Mouse (Mus musculus) hindbrain, embryonic 15.5 days (tissue): ENCODE data around the gene Cacna1e. TPM values are rescaled to one million over a fixed set of nuclear protein-coding genes. Genes with fewer than 3 reads are reported as not detected.

Source experiments
- ATAC-seq: fragments of 200-750 bp; cut with Nextera tagmentation; 2 replicates; pipeline ENCODE4 v1.8.0; 2017; ENCODE audit warnings: low read depth, moderate number of reproducible peaks, moderate TSS enrichment; ENCODE audit not compliant: low FRiP score
- H3K27ac ChIP-seq: fragments of 300-500 bp; sonication (generic); replicated peaks from 2 replicates; pipeline ENCODE4 v1.5.1; 2015; ENCODE audit warnings: mild to moderate bottlenecking, inconsistent platforms
- H3K27me3 ChIP-seq: fragments of 300-500 bp; sonication (generic); 2 replicates; pipeline ENCODE4 v1.6.1; 2015; ENCODE audit warnings: control low read depth, inconsistent platforms
- H3K36me3 ChIP-seq: fragments of 300-500 bp; sonication (generic); 2 replicates; pipeline ENCODE4 v1.6.1; 2015; ENCODE audit warnings: control low read depth, inconsistent platforms
- H3K4me1 ChIP-seq: fragments of 300-500 bp; sonication (generic); replicated peaks from 2 replicates; pipeline ENCODE4 v1.6.1; 2015; ENCODE audit warnings: control low read depth, inconsistent platforms
- H3K4me2 ChIP-seq: fragments of 300-500 bp; sonication (generic); 2 replicates; pipeline ENCODE4 v1.6.1; 2015; ENCODE audit warnings: moderate library complexity, mild to moderate bottlenecking, inconsistent platforms
- H3K4me3 ChIP-seq: fragments of 300-500 bp; sonication (generic); 2 replicates; pipeline ENCODE4 v1.5.1; 2015; ENCODE audit warnings: mild to moderate bottlenecking, inconsistent platforms
- H3K9ac ChIP-seq: fragments of 300-500 bp; sonication (generic); 2 replicates; pipeline ENCODE4 v1.6.1; 2015; ENCODE audit warnings: inconsistent platforms
- H3K9me3 ChIP-seq: fragments of 300-500 bp; sonication (generic); 2 replicates; pipeline ENCODE4 v1.6.1; 2016; ENCODE audit warnings: control low read depth, inconsistent platforms
- WGBS: fragments of 180-500 bp; shearing (Covaris S2); methylation state at CpG from one replicate; pipeline ENCODE4 v1.1.7; 2015; 5-methylcytosine and 5-hydroxymethylcytosine counted together
- polyA plus RNA-seq: library from polyadenylated mRNA; unstranded; fragments of >200 nt; fragmentation: Nextera tagmentation; extraction: Ambion mirVana; gene quantifications from 2 replicates; pipeline ENCODE4 v1.2.1, GENCODE M21; 2015

Cacna1e gene
- polyA plus RNA-seq, 1 experiment from 2014 or later, result 15.2 TPM

DNA sequence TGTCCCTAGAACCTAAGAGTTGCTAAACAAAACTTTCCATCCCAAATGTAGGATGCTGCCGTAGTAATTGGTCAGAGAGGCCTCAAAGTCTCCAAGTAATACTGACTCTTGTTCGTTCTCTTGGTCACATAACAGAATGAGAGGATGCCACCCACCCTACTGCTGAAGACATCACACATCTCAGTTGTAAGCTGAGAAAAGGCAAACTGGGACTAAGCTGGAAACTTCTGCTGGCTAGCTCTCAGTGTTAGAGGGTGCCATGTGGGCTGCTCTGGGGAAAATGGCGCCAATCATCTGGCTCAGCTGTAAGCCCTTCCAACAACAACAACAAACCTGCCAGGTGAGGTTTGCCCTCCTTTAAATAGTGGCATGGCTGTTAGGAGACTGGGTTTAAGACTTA, 109.8 kb downstream of the Cacna1e start:
- 94% methylated on average over 3 of the region's 3 CpGs for WGBS
- H3K36me3 ChIP-seq, result no peaks in the 10 kb centered on the region
- no peak overlapping the region for H3K4me2 ChIP-seq
- H3K9me3 ChIP-seq, result no peaks in the 10 kb centered on the region
- no peak overlapping the region for H3K4me3 ChIP-seq
- H3K4me1 ChIP-seq, result no peaks in the 10 kb centered on the region
- no peak overlapping the region for H3K9ac ChIP-seq
- no peaks in the 10 kb centered on the region for H3K27me3 ChIP-seq
- no peak for ATAC-seq
- no peak overlapping the region for H3K27ac ChIP-seq

DNA sequence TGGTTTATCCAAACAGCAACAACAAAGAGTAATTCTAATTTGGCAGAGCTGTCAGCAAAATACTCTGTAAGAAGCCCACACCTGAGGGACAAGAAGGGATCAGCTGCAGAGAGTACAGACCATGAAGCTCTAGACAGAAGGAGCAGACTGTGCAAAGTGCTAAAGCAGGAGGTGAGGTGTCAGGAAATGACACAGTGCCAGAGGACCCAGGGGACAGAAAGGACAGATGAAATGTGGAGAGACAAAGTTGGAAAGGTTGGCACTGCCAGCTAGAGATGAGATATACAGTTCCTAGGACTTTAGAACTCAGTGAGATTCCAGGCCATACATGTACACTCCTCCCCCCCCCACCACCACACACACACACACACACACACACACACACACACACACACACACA, 113.2 kb downstream of the Cacna1e start:
- no peak for ATAC-seq
- H3K4me1 ChIP-seq, result no peaks in the 10 kb centered on the region
- H3K4me3 ChIP-seq, result no peak overlapping the region
- no peaks in the 10 kb centered on the region for H3K36me3 ChIP-seq
- no peaks in the 10 kb centered on the region for H3K9me3 ChIP-seq
- no peak overlapping the region for H3K9ac ChIP-seq
- no peak overlapping the region for H3K27ac ChIP-seq
- no peak overlapping the region for H3K4me2 ChIP-seq
- H3K27me3 ChIP-seq, result no peaks in the 10 kb centered on the region

DNA sequence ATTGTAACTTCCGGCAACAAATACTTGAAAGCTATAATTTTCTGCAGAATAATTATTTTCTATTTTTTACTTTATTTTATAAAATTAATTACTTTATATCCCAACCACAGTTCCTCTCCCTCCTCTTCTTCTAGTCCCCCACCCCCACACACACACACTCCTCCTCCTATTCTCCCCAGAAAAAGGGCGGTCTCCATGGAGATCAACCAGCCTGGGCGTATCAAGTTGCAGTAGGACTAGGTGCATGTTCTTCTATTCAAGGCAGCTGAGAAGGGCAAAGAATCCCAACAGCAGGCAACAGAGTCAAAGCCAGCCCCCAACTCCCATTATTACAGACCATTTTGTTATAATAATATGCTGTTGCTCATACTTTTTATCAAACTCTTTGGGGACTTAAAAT, 113.8 kb downstream of the Cacna1e start:
- Histone ChIP-seq H3K36me3 (no peaks in the 10 kb centered on the region), H3K9me3 (no peaks in the 10 kb centered on the region), H3K27me3 (no peaks in the 10 kb centered on the region), H3K4me2 (no peak overlapping the region), H3K27ac (no peak overlapping the region), H3K4me3 (no peak overlapping the region), H3K4me1 (no peaks in the 10 kb centered on the region), H3K9ac (no peak overlapping the region)
- WGBS, result 40% methylated on average over 3 of the region's 3 CpGs
- ATAC-seq, result no peak

DNA sequence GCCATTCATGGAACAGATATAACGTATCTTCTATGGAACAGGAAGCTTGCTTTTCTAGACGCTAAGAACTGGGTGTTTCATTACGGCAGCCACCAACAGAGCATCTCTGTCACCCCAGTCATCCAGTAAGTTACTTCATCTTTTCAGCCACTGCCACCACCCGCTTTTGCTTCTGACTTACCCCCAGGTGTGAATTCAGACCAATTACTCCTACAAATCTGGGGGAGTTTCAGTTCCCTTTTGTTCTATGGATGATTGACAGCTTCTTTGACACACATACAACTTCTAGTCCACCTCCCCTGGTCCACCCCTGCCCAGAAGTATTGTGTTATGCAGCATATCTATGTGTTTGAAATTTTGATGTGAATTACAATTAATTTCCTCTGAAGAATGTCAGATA, 121.2 kb downstream of the Cacna1e start:
- Histone ChIP-seq H3K36me3 (no peaks in the 10 kb centered on the region), H3K9ac (no peak overlapping the region), H3K27me3 (no peaks in the 10 kb centered on the region), H3K27ac (no peak overlapping the region), H3K4me2 (no peak overlapping the region), H3K9me3 (no peaks in the 10 kb centered on the region), H3K4me1 (no peaks in the 10 kb centered on the region), H3K4me3 (no peak overlapping the region)
- 77% methylated on average over 4 of the region's 4 CpGs for WGBS
- ATAC-seq, result no peak

DNA sequence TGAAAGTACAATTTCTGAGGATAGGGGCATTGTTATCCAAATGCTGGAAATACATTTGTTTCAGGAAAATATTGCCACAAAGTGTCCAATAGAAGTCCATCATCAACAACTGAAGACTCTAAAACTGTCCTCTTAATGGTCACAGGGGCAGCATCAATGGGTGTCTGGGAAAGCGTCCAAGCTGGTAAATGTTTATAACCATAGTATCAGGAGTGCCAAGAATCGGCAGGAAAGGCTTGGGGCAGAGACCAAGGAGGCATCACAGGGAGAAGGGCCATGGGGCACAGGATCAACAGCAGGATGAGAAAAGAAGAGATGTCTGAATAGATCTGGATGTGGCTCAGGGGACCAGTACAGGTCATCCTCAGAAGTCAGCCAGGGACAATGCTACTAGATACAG, 132.2 kb downstream of the Cacna1e start:
- 73% methylated on average over 2 of the region's 2 CpGs for WGBS
- Histone ChIP-seq H3K4me3 (no peak overlapping the region), H3K9me3 (no peaks in the 10 kb centered on the region), H3K36me3 (no peaks in the 10 kb centered on the region), H3K4me1 (no peaks in the 10 kb centered on the region), H3K27me3 (no peaks in the 10 kb centered on the region), H3K4me2 (no peak overlapping the region), H3K9ac (no peak overlapping the region), H3K27ac (no peak overlapping the region)
- no peak for ATAC-seq

DNA sequence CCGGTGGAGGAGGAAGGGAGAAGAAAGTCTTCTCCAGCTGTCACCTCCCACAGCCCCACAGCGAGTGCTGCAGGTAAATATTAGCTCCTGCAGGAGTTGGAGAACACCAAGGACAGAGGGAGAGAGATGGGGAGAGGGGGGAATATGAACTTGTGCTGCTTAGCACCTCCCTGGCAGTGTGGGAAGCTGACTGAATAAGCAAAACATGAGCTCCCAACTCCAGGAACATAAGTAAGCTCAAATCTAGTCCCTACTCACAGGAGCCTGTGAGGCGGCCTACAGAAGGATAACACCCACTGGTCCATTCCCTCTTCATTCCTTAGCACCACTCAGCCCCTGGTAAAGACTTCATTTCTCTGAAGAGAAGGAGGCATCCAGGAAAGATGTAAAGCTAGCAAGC, 135.8 kb downstream of the Cacna1e start:
- H3K4me1 ChIP-seq, result no peaks in the 10 kb centered on the region
- H3K9me3 ChIP-seq, result no peaks in the 10 kb centered on the region
- H3K4me3 ChIP-seq, result no peak overlapping the region
- WGBS, result 83% methylated on average over 3 of the region's 3 CpGs
- H3K27ac ChIP-seq, result no peak overlapping the region
- no peak overlapping the region for H3K4me2 ChIP-seq
- no peaks in the 10 kb centered on the region for H3K27me3 ChIP-seq
- no peak for ATAC-seq
- H3K36me3 ChIP-seq, result no peaks in the 10 kb centered on the region
- H3K9ac ChIP-seq, result no peak overlapping the region

DNA sequence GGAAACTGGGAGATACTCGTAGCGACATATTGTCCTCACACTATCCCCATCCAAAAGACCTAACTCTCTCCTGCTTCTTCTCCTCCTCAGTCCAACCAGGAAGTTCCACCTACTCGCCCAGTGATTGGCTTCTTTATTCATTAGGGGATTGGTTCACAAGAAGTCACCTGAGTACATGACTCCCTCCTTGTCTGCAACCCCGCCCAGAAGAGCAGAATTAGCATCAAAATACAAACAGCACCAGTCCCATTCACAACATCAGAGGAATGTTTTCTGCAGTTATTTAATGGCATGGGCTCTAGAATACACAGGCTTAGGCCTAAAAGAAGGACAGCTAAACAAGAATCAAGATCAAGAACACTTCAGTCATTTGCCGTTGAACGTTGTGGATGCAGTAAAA, 139.1 kb downstream of the Cacna1e start:
- no peak for ATAC-seq
- Histone ChIP-seq H3K4me1 (no peaks in the 10 kb centered on the region), H3K27me3 (no peaks in the 10 kb centered on the region), H3K4me2 (no peak overlapping the region), H3K36me3 (no peaks in the 10 kb centered on the region), H3K27ac (no peak overlapping the region), H3K9ac (no peak overlapping the region), H3K9me3 (no peaks in the 10 kb centered on the region), H3K4me3 (no peak overlapping the region)
- WGBS, result 93% methylated on average over 6 of the region's 6 CpGs

DNA sequence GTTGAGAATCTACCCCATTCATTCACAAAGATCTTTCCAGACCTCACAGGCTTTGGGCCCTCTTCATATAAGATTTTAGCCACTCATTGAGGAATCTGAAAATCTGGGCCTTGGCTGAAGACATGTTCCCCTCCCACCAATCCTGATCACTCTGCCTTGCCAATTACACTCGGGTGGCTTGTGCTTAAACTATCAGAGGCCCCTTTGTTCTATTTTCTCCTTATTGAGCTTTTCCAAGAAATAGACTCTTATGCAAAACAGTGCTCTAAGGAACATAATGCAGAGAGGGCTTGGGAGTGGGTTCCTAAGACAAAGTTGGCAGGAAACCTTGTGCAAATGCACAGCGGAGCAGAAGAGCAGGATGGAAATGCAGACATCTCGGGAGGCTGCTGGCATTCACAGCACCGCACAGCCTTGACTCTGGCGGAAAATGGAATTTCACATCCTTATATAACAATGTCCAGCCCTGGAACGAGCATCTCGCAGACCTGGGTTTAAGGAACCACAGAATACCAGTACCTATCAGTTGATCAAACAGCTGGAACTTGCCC, 153.8 kb downstream of the Cacna1e start:
- Histone ChIP-seq H3K27me3 (peaks cover 10% of the 10 kb centered on the region), H3K27ac (no peak overlapping the region), H3K9ac (no peak overlapping the region), H3K36me3 (no peaks in the 10 kb centered on the region), H3K9me3 (no peaks in the 10 kb centered on the region), H3K4me1 (peaks cover 4% of the 10 kb centered on the region; the same call in 1 of the 2 replicates), H3K4me3 (no peak overlapping the region), H3K4me2 (no peak overlapping the region)
- 60% methylated on average over 7 of the region's 7 CpGs for WGBS
- no peak for ATAC-seq

DNA sequence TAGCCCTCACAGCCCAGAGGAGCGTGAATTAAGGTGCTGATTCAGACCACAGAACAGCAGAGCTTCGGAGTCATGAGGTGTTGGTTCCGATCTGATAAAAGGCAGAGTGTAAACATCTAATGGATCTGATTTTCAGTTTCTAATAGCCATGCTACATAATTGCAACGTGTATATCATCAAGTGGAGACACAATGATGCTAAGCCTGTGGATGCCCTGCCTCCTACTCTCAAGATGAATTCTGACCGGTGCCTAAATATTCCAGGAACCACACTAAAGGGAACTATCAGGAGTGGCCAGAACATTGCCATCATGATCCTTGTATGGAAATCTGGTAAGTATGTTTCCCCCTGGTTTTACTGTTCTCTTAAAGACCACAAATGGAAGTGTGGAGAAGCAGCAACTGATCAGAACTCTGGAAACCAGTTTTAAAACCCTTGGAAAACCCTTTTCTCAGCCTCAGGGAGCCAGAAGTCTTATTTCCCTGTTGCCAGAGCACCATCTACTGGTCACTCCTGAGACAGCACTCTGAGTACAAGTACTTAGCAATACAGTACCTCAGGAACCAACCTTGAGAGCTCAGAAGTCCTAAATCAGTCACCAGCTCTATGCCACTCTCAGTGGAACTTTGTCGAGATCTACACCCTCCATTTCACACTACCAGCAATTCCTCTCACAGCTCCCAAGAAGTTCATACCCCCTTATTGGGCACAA, 154.9 kb downstream of the Cacna1e start:
- WGBS, result 63% methylated on average over 6 of the region's 6 CpGs
- ATAC-seq, result no peak
- H3K27me3 ChIP-seq, result peaks cover 10% of the 10 kb centered on the region

DNA sequence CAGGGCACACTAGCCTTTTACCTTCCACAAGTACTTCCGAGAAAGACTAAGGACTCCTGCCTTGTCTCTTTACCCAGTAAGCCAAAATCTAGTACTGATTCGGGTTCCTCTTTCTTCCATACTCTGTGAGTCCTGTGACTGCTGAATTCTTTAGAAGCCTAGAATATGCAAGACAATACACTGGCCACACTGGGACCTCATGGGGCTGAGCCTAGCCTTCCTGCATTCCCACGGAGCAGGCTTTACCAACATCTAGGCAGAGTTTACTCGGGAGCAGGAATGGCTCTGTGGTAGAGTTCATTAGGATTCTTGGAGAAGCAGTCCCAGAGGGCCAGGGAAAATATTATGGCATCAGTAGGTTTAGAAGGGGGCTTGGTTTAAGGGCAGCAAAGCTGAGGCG, 155.6 kb downstream of the Cacna1e start:
- Histone ChIP-seq H3K27ac (no peak overlapping the region), H3K4me1 (peaks cover 21% of the 10 kb centered on the region), H3K4me2 (no peak overlapping the region), H3K9me3 (no peaks in the 10 kb centered on the region), H3K9ac (no peak overlapping the region), H3K36me3 (no peaks in the 10 kb centered on the region), H3K4me3 (no peak overlapping the region), H3K27me3 (peaks cover 10% of the 10 kb centered on the region)
- no peak for ATAC-seq
- 37% methylated on average over 5 of the region's 5 CpGs for WGBS

More for the DNA sequence above, 154.9 kb downstream of the Cacna1e start:
- H3K9ac ChIP-seq, result no peak overlapping the region
- H3K9me3 ChIP-seq, result no peaks in the 10 kb centered on the region
- H3K27ac ChIP-seq, result no peak overlapping the region
- H3K4me2 ChIP-seq, result no peak overlapping the region
- no peak overlapping the region for H3K4me3 ChIP-seq
- H3K36me3 ChIP-seq, result no peaks in the 10 kb centered on the region
- H3K4me1 ChIP-seq, result peaks cover 14% of the 10 kb centered on the region

DNA sequence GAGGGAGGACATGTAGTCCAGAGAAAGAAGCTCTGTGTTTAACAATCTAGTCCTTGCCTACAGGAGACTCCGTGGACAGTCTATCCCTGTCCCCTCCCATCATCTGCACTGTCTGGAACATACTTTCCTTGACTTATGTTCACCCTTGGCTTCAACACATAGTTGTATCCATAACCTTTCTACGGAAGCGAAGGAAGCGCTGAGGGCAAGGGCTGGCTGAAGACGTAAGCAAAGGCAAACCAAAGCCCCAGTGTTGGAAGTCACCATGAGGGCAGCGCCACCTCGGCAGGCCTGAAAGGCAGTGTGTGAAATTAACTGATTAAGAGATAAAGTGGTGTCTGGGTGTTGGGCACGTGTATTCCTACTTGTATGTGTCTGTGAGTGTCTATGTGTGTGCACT, 156.6 kb downstream of the Cacna1e start:
- H3K36me3 ChIP-seq, result no peaks in the 10 kb centered on the region
- peaks cover 10% of the 10 kb centered on the region for H3K27me3 ChIP-seq
- no peak overlapping the region for H3K9ac ChIP-seq
- H3K4me3 ChIP-seq, result no peak overlapping the region
- H3K4me1 ChIP-seq, result peaks cover 31% of the 10 kb centered on the region
- no peaks in the 10 kb centered on the region for H3K9me3 ChIP-seq
- H3K27ac ChIP-seq, result no peak overlapping the region
- ATAC-seq, result no peak
- no peak overlapping the region for H3K4me2 ChIP-seq
- 90% methylated on average over 8 of the region's 8 CpGs for WGBS

DNA sequence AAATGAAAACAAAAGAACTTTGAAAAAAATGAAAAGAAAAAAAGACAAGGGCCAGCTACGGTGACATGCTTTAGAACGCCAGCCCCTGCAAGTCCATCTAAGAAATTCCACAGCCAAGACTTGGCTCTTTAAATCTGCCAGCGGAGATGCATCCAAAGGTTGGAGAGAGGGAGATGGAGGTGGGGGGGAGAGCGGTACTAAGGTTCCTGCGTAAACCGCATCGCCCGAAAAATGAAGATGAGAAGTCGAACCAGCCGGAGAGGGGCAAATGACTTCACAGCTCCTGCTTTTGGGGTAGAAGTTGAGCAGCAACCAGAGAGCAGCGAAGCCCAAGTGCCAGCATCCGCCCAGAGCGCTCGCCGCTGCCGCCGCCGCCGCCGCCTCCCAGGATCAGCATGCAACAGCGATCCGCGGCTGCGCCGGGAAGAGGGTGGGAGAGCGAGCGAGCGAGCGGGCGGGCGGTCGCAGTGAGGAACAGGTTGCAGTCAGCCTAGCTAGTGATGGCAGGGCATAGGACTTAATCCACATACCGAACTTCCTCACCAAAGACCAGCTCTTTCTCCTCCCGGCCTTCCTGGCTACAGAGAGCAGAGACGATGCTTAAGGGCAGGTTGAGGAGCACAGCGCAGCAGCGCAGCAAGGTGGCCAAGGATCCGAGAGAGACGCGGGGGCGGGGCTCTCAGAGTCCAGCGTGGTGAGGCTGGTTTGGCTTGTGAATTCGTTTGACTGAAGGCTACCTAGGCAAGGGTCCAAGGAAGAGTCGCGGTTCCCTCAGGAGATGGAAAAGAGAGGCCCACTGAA, 157.7 kb downstream of the Cacna1e start:
- H3K4me1 ChIP-seq, result peaks cover 37% of the 10 kb centered on the region
- peak overlapping the region; percentile 61 for H3K4me2 ChIP-seq
- peak; percentile 55 for ATAC-seq
- peak overlapping the region; percentile 60 for H3K4me3 ChIP-seq
- peak overlapping the region; percentile 63 for H3K9ac ChIP-seq
- under 1% methylated on average over 45 of the region's 45 CpGs for WGBS
- H3K9me3 ChIP-seq, result no peaks in the 10 kb centered on the region
- peaks cover 10% of the 10 kb centered on the region for H3K27me3 ChIP-seq
- H3K27ac ChIP-seq, result peak overlapping the region; percentile 68
- no peaks in the 10 kb centered on the region for H3K36me3 ChIP-seq
